Mouse (Mus musculus) heart, postnatal 0 days (tissue): Measurements from ENCODE around the gene Rbbp7.

Experiments
- CTCF ChIP-seq: IDR thresholded peaks from 2 replicates; pipeline ENCODE4 v1.5.1; 2016; ENCODE audit warnings: antibody characterized with exemption, control low read depth, low read depth
- EP300 ChIP-seq: IDR thresholded peaks from 2 replicates; pipeline ENCODE4 v1.6.1; 2016; ENCODE audit warnings: antibody characterized with exemption, low read depth

GRCm38 (mm10) chrX:162760115-162760942 is at the start of gene Rbbp7:
- TF ChIP-seq CTCF (no peak), EP300 (no peak)
